Mouse (Mus musculus) granulocyte monocyte progenitor cell, adult 5-6 weeks (primary cell): ENCODE data around the gene Prkcb. TPM values are rescaled to one million over a fixed set of nuclear protein-coding genes. Genes with fewer than 3 reads are reported as not detected.
A peak's percentile ranks its signal among the peaks of the same experiment; 100 is the strongest.

Experiments
- ATAC-seq: replicated peaks from 2 replicates; pipeline ENCODE4 v1.8.0; 2016; ENCODE audit warnings: mild to moderate bottlenecking, moderate TSS enrichment, inconsistent platforms; ENCODE audit not compliant: poor library complexity, severe bottlenecking
- total RNA-seq, 2 experiments: library from RNA; stranded (forward) in 1 of 2; stranded (reverse) in 1 of 2; fragments of 200-712, 200-1000 nt in 1 of 2; fragments of >200 nt in 1 of 2; fragmentation: Nextera tagmentation in 1 of 2; gene quantifications; 2 replicates each; pipeline ENCODE4 v1.2.3; 2014 to 2017

The Prkcb gene
- total RNA-seq, 2 experiments from 2014 or later, result 21.4 to 25.8 TPM

- ATAC-seq, result no peak
Observed at GRCm38 (mm10) chr7:122573101-122573635, 284.6 kb downstream of the Prkcb start.

GRCm38 (mm10) chr7:122574418-122574817 lies 285.9 kb downstream of the Prkcb start:
- no peak for ATAC-seq

GRCm38 (mm10) chr7:122575056-122575455 lies 286.5 kb downstream of the Prkcb start:
- ATAC-seq, result no peak

- ATAC-seq, result no peak
Observed at GRCm38 (mm10) chr7:122575506-122575905, 287.0 kb downstream of the Prkcb start.

- no peak for ATAC-seq
Observed at GRCm38 (mm10) chr7:122577571-122577970, 289.0 kb downstream of the Prkcb start.

- ATAC-seq, result no peak
Observed at GRCm38 (mm10) chr7:122579461-122580157, 291.1 kb downstream of the Prkcb start.

GRCm38 (mm10) chr7:122580158-122580475 lies 291.6 kb downstream of the Prkcb start:
- no peak for ATAC-seq

GRCm38 (mm10) chr7:122584421-122585151 lies 296.0 kb downstream of the Prkcb start:
- no peak for ATAC-seq

GRCm38 (mm10) chr7:122595897-122596296 lies 307.3 kb downstream of the Prkcb start:
- ATAC-seq, result no peak

- ATAC-seq, result no peak
Observed at GRCm38 (mm10) chr7:122596596-122597170, 308.1 kb downstream of the Prkcb start.

- no peak for ATAC-seq
Observed at GRCm38 (mm10) chr7:122597313-122597712, 308.8 kb downstream of the Prkcb start.

GRCm38 (mm10) chr7:122600856-122601255 lies 312.3 kb downstream of the Prkcb start:
- ATAC-seq, result no peak

- ATAC-seq, result peak; percentile 44; the same call in 1 of the 2 replicates
Observed at GRCm38 (mm10) chr7:122605066-122605465, 316.5 kb downstream of the Prkcb start.

GRCm38 (mm10) chr7:122609420-122609819 lies 320.9 kb downstream of the Prkcb start:
- no peak for ATAC-seq

- ATAC-seq, result no peak
Observed at GRCm38 (mm10) chr7:122610161-122610560, 321.6 kb downstream of the Prkcb start.

- no peak for ATAC-seq
Observed at GRCm38 (mm10) chr7:122613876-122614275, 325.3 kb downstream of the Prkcb start.

GRCm38 (mm10) chr7:122622125-122622774 lies 333.7 kb downstream of the Prkcb start:
- ATAC-seq, result no peak

GRCm38 (mm10) chr7:122623753-122624152 lies 335.2 kb downstream of the Prkcb start:
- no peak for ATAC-seq

GRCm38 (mm10) chr7:122628050-122628449 lies 339.5 kb downstream of the Prkcb start:
- ATAC-seq, result no peak

GRCm38 (mm10) chr7:122630386-122630785 lies 341.8 kb downstream of the Prkcb start:
- no peak for ATAC-seq

GRCm38 (mm10) chr7:122631151-122631550 lies 342.6 kb downstream of the Prkcb start:
- ATAC-seq, result no peak
